Comparison of ENCODE assay signal across 8 mouse cellular contexts in genomic region chr1:166003181-166004022, GRCm38 (mm10). TPM values are rescaled to one million over a fixed set of nuclear protein-coding genes. Genes with fewer than 3 reads are reported as not detected.
DNase-seq lines count a peak whose midpoint lies in the region; ATAC-seq and TF ChIP-seq lines count a peak whose summit lies in the region.

No protein-coding gene starts in this region.

- H3K27ac ChIP-seq in cortical plate, adult 2 months (ENCODE audit: insufficient read depth, low read length) = no peak overlapping the region

- DNase-seq in adrenal gland, adult (ENCODE audit: inconsistent age in 2 of 2, low spot score in 1 of 2) = peak; percentile 96 to 98
- peak; percentile 92 to 93 for DNase-seq in gastrocnemius, adult 8-10 months (ENCODE audit: low spot score in 2 of 2)
- DNase-seq in induced T-regulatory cell, adult 2 months (ENCODE audit: low read depth) = peak; percentile 97
- peak; percentile 82 to 92 for DNase-seq in left cerebral cortex, adult 8-10 months (ENCODE audit: low spot score in 2 of 2)
- DNase-seq in right cerebral cortex, postnatal 10 days (ENCODE audit: low spot score in 2 of 2) = peak; percentile 95
- DNase-seq in urinary bladder, postnatal 14 days (ENCODE audit: low spot score) = peak; percentile 95

- peak overlapping the region; percentile 53 for H3K4me3 ChIP-seq in cortical plate, adult 2 months (ENCODE audit: insufficient read depth, low read length)

- ATAC-seq in megakaryocyte, adult 5-6 weeks (ENCODE audit: poor library complexity, severe bottlenecking) = peak; percentile 70

- TF ChIP-seq POLR2A in cortical plate, adult 2 months (IDR thresholded peaks at IDR 0.05; ENCODE audit: extremely low read depth, insufficient read depth, low read length) = 0 out of 2 replicates have a peak, but pooled peaks have one; percentile 34

- TF ChIP-seq CTCF in cortical plate, adult 2 months (IDR thresholded peaks at IDR 0.05; ENCODE audit: extremely low read depth, insufficient read depth, low read length) = no peak

- peaks cover 3% of the 10 kb centered on the region; the same call in 1 of the 2 replicates for H3K4me1 ChIP-seq in cortical plate, adult 2 months (ENCODE audit: control insufficient read depth, insufficient read depth, low read length)

RNA-seq across cellular contexts. Expression of gene Pou2f1, which starts 0.9 kb away (rescaled TPM):
- polyA plus RNA-seq in cortical plate, adult 2 months (2012; rRNA removed) = 7.4 and 7.7 TPM in 2 replicates
- 1 to 10 TPM; 7.4 to 8.9 (median 7.9) TPM for total RNA-seq in gastrocnemius, adult 8-10 months (2022)
- 10 to 100 TPM; 16.4 to 23.9 (median 19.0) TPM for total RNA-seq in left cerebral cortex, adult 8-10 months (2022)
- 21.9 and 25.6 TPM in 2 replicates for total RNA-seq in megakaryocyte, adult 5-6 weeks (2015)
- total RNA-seq in megakaryocyte, adult 5-6 weeks (2017) = 12.9 and 18.1 TPM in 2 replicates
